Mouse (Mus musculus) kidney, postnatal 0 days (tissue): ENCODE measurements around the gene Nphs1. TPM values are rescaled to one million over a fixed set of nuclear protein-coding genes. Genes with fewer than 3 reads are reported as not detected.
"Not testable (repeated sequence)": the region's sequence is repeated elsewhere in the genome, so short reads cannot be mapped to it uniquely, and the experiment has no call there.

Experiments
- ATAC-seq: fragments of 200-750 bp; cut with Nextera tagmentation; replicated peaks from 2 replicates; pipeline ENCODE4 v1.8.0; 2017; ENCODE audit warnings: low read depth, moderate number of reproducible peaks, moderate TSS enrichment, moderate library complexity; ENCODE audit not compliant: low FRiP score
- DNase-seq: peaks from one replicate; pipeline ENCODE4 v3.0.0-alpha.2; 2016; ENCODE audit warnings: low spot score
- H3K27ac ChIP-seq: fragments of 300-500 bp; sonication (generic); 2 replicates; pipeline ENCODE4 v1.5.1; 2014; ENCODE audit warnings: mild to moderate bottlenecking
- H3K27me3 ChIP-seq: fragments of 300-500 bp; sonication (generic); 2 replicates; pipeline ENCODE4 v1.6.1; 2014; ENCODE audit warnings: low read length, mixed read lengths; ENCODE audit not compliant: insufficient read depth
- H3K36me3 ChIP-seq: fragments of 300-500 bp; sonication (generic); 2 replicates; pipeline ENCODE4 v1.6.1; 2014; ENCODE audit warnings: low read length, mixed read lengths; ENCODE audit not compliant: insufficient read depth
- H3K4me1 ChIP-seq: fragments of 300-500 bp; sonication (generic); replicated peaks from 2 replicates; pipeline ENCODE4 v1.6.1; 2014; ENCODE audit warnings: antibody characterized with exemption, low read length, mixed read lengths; ENCODE audit not compliant: insufficient read depth
- H3K4me2 ChIP-seq: fragments of 300-500 bp; sonication (generic); 2 replicates; pipeline ENCODE4 v1.6.1; 2014; ENCODE audit warnings: mild to moderate bottlenecking, low read length, moderate library complexity, mixed read lengths
- H3K4me3 ChIP-seq: fragments of 300-500 bp; sonication (generic); replicated peaks from 2 replicates; pipeline ENCODE4 v1.5.1; 2014; ENCODE audit warnings: low read depth, low read length
- H3K9ac ChIP-seq: fragments of 300-500 bp; sonication (generic); 2 replicates; pipeline ENCODE4 v1.6.1; 2014; ENCODE audit warnings: low read depth, low read length
- H3K9me3 ChIP-seq: fragments of 300-500 bp; sonication (generic); replicated peaks from 2 replicates; pipeline ENCODE4 v1.6.1; 2016; ENCODE audit warnings: low read length, inconsistent platforms, mixed read lengths
- CTCF ChIP-seq: IDR thresholded peaks from 2 replicates; pipeline ENCODE4 v1.5.1; 2016; ENCODE audit warnings: antibody characterized with exemption, low read depth, mild to moderate bottlenecking, moderate library complexity
- WGBS: fragments of 180-500 bp; shearing (Covaris S2); extraction: QIAGEN DNeasy Blood & Tissue Kit; methylation state at CpG from one replicate; pipeline ENCODE4 v1.1.7; 2014; 5-methylcytosine and 5-hydroxymethylcytosine counted together
- polyA plus RNA-seq: library from polyadenylated mRNA; unstranded; fragments of >200 nt; fragmentation: Nextera tagmentation; extraction: Ambion mirVana; gene quantifications from 2 replicates; pipeline ENCODE4 v1.2.1, GENCODE M21; 2015

Nphs1 gene
- polyA plus RNA-seq, 1 experiment from 2014 or later = 3.8 TPM

DNA sequence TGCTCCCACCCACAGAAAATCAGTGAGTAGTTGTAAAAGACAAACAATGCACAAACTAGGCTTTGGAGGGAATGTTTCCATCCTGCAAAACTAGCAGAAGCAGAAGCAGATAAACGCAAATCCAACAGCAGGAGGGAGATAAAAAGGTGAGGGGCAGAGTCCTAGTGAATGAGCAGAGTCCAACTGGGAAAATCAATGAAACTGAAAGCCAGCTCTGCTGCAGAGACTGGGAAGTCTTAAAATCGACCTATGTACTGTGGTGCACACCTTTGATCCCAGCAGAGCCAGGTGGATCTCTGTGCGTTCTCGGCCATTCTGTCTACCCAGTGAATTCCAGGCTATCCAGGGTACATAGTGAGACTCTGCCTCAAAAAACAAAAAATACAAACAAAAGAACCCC lies 16.9 kb downstream of the Nphs1 start:
- Histone ChIP-seq H3K4me3 (no peak overlapping the region), H3K27ac (no peak overlapping the region), H3K4me1 (no peaks in the 10 kb centered on the region), H3K36me3 (no peaks in the 10 kb centered on the region), H3K4me2 (no peak overlapping the region), H3K9me3 (no peaks in the 10 kb centered on the region), H3K9ac (no peak overlapping the region), H3K27me3 (peaks cover 3% of the 10 kb centered on the region; the same call in 1 of the 2 replicates)
- 55% methylated on average over 4 of the region's 4 CpGs for WGBS
- ATAC-seq (no peak), DNase-seq (no peak)
- no peak for TF ChIP-seq CTCF

DNA sequence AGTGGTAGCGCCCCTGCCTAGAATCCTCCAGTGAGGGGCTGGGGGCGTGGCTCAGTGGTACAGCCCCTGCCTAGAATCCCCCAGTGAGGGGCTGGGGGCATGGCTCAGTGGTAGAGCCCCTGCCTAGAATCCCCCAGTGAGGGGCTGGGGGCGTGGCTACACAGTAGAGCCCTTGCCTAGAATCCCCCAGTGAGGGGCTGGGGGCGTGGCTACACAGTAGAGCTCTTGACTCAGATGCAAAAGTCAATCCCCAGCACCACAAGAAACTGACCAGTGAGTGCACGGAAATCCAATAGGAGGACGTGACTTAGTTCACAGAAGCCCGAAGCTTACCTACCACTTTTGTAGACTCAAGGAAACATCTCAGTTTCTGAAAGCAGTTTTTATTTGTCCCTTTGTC lies 18.0 kb downstream of the Nphs1 start:
- H3K4me1 ChIP-seq, H3K4me3 ChIP-seq, DNase-seq, ATAC-seq, H3K27ac ChIP-seq, H3K4me2 ChIP-seq, H3K27me3 ChIP-seq, H3K9ac ChIP-seq, H3K36me3 ChIP-seq, H3K9me3 ChIP-seq: not testable (repeated sequence)
- 82% methylated on average over 6 of the region's 7 CpGs for WGBS

DNA sequence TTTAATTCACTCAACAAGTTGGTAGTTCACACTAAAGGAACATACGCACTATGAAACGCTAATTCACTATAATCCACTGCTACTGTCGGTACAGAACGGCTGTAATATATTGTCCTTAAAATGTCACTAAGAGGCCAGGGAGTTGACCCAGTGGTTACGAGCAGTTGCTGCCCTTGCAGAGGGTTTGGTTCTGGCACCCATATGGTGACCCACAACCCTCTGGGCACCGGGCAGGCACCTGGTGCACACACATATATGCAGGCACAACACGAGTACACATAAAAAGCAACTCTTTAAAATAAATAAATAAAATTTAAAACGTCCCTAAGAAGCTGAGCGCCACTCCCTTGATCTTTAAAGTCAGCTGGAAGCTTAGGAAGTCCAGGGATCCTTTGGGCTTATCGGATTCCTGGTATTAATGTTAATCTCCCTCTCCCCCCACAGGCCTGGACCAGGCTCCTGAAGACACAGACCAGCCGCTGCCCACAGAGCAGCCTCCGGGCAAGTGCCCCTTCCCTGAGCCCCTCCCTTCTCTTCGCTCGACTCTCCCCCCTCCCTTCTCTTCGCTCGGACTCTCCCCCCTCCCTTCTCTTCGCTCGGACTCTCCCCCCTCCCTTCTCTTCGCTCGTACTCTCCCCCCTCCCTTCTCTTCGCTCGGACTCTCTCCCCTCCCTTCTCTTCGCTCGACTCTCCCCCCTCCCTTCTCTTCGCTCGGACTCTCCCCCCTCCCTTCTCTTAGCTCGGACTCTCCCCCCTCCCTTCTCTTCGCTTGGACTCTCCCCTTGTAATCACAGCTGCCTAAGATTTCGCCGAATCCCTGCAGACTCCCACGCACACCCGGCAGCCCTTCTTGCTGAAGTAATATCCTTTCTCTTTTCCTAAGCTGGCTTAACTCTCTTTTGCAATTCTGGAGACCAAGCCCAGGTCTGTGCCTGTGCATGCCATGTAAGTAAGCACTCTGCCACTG lies 19.6 kb downstream of the Nphs1 start:
- DNase-seq = peak; percentile 93
- H3K27ac ChIP-seq = no peak overlapping the region; the same call in 1 of the 2 replicates
- H3K9ac ChIP-seq = no peak overlapping the region
- WGBS = 2% methylated on average over 31 of the region's 32 CpGs
- H3K36me3 ChIP-seq = no peaks in the 10 kb centered on the region
- peak overlapping the region; percentile 47 for H3K4me2 ChIP-seq
- no peaks in the 10 kb centered on the region for H3K9me3 ChIP-seq
- no peak overlapping the region; the same call in 1 of the 2 replicates for H3K4me3 ChIP-seq
- H3K27me3 ChIP-seq = peaks cover 3% of the 10 kb centered on the region; the same call in 1 of the 2 replicates
- ATAC-seq = 0 out of 2 replicates have a peak, but pooled peaks have one; percentile 43
- TF ChIP-seq CTCF = no peak
- H3K4me1 ChIP-seq = no peaks in the 10 kb centered on the region

DNA sequence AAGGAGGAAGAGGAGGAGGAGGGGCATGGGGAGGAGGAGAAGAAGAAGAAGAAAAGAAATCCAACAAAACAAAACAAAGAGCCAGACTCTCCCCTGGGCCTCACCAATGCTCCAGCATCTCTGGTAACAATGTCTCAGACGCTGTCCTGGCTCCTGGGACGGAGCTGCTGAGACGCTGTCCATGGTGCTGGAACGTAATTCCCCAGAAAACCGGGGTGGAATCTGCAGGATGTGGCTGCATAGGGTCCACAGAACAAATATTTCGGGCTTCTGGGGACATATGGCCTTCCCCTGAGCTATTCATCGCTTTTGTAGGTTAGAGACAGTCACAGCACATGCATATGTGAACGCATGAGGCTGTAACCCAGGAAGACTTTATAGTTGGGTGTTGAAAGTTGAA lies 26.1 kb downstream of the Nphs1 start:
- Histone ChIP-seq H3K27me3 (peaks cover 3% of the 10 kb centered on the region; the same call in 1 of the 2 replicates), H3K27ac (no peak overlapping the region), H3K9ac (no peak overlapping the region), H3K4me3 (no peak overlapping the region), H3K4me2 (no peak overlapping the region), H3K9me3 (no peaks in the 10 kb centered on the region), H3K4me1 (no peaks in the 10 kb centered on the region), H3K36me3 (no peaks in the 10 kb centered on the region)
- DNase-seq = peak; percentile 69
- 14% methylated on average over 8 of the region's 8 CpGs for WGBS
- no peak for TF ChIP-seq CTCF
- no peak for ATAC-seq

DNA sequence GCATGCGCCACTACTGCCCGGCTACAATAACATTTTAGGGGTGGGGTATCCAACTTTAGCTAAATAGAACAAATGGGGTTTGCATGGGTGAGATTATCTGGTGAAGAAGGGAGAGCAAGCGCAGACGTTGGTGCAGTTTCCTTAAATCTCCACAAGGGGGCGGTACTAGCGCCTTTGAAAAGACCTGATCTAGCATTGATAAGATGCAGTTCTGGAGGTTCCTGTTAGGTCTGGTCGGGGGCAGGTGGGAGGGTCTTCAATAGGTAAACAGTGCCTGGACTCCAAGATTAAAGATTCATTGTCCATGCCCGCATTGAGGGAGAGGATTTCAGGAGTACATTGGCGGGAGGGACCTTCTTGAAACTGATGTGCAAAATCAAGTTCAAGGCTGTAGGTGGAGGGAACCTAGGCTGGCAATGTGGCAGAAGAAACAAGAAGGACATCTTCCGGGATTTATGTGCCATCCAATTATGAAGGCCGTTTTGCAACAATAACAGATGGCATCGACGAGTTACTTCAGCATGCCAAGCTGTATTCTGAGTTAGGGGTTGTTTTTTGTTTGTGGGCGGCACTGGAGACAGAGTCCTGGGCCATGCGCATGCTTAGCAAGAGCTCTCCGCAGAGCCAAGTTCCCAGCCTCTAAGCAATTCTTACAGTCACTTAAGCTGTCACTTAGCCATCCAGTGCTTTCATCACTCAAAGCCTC lies 32.3 kb downstream of the Nphs1 start:
- no peak overlapping the region for H3K9ac ChIP-seq
- 35% methylated on average over 16 of the region's 16 CpGs for WGBS
- H3K27ac ChIP-seq = no peak overlapping the region
- no peak overlapping the region for H3K4me3 ChIP-seq
- H3K4me2 ChIP-seq = no peak overlapping the region
- H3K9me3 ChIP-seq = no peaks in the 10 kb centered on the region
- TF ChIP-seq CTCF = peak; percentile 80
- H3K27me3 ChIP-seq = no peaks in the 10 kb centered on the region
- ATAC-seq = no peak
- no peaks in the 10 kb centered on the region for H3K4me1 ChIP-seq
- DNase-seq = peak; percentile 68
- H3K36me3 ChIP-seq = no peaks in the 10 kb centered on the region

DNA sequence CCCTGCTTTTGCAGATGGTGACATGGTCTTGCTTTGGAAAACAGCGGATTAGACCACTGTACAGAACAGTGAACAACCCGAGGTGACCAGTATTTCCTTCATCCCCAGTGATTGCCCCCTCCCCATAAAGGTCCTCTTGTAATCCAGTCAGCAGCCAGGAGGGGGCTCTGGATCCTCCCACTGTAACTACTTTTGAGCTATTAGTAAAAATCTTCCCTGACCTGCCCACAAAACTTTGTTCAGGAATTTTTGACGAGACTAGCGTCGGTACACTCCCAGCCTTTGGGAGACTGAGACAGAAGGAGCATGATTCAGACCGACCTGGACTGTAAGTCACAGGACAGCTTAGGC lies 32.8 kb downstream of the Nphs1 start:
- TF ChIP-seq CTCF = peak; percentile 33; the same call in 1 of the 2 replicates
- Histone ChIP-seq H3K27me3 (no peaks in the 10 kb centered on the region), H3K9ac (no peak overlapping the region), H3K4me2 (no peak overlapping the region), H3K9me3 (no peaks in the 10 kb centered on the region), H3K36me3 (no peaks in the 10 kb centered on the region), H3K27ac (no peak overlapping the region), H3K4me1 (no peaks in the 10 kb centered on the region), H3K4me3 (no peak overlapping the region)
- no peak for DNase-seq
- WGBS = 19% methylated on average over 6 of the region's 6 CpGs
- no peak for ATAC-seq
